In the genomic region with DNA sequence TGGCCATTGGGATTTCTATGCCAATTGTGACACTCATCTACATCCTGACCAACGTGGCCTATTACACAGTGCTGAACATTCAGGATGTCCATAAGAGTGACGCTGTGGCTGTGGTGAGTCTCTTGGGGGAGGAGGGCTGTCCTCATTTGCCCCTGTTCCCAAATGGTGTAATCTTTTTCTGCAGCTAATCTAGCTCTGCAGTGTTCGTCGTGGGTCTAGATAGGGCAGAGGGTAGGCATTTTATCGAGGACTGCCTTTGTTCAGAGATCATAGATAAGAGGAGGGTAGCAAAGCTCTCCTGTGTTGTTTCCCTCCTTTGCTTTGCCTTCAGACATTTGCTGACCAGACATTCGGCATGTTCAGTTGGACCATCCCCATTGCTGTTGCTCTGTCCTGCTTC, we compare ENCODE assay signal across 20 mouse cellular contexts. TPM values are rescaled to one million over a fixed set of nuclear protein-coding genes. Genes with fewer than 3 reads are reported as not detected.
"Had no signal": no experiment of that assay in that cellular context is flagged by ENCODE, and none has a peak within 500 bp of the region (broad histone marks: within the 10 kb centered on the region; RNA-seq: fewer than 3 reads in every experiment).

No protein-coding gene starts in this region.

- H3K4me3 ChIP-seq: layer of hippocampus, adult 2 months; limb, embryonic 12.5 days; liver, embryonic 13.5 days; lung, embryonic 15.5 days; midbrain, embryonic 10.5 days; myocyte; neural tube, embryonic 15.5 days; stomach, embryonic 15.5 days had no signal

- H3K27ac ChIP-seq: layer of hippocampus, adult 2 months; limb, embryonic 12.5 days; liver, embryonic 13.5 days; lung, embryonic 15.5 days; macrophage; midbrain, embryonic 10.5 days; neural tube, embryonic 15.5 days; stomach, embryonic 15.5 days had no signal

- H3K4me1 ChIP-seq: limb, embryonic 12.5 days; lung, embryonic 15.5 days; midbrain, embryonic 10.5 days; neural tube, embryonic 15.5 days; stomach, embryonic 15.5 days had no signal

- H3K9ac ChIP-seq: limb, embryonic 12.5 days; liver, embryonic 13.5 days; liver, postnatal 0 days; lung, embryonic 15.5 days; neural tube, embryonic 15.5 days; stomach, embryonic 15.5 days had no signal

- ATAC-seq: liver, postnatal 0 days had no signal

- H3K27me3 ChIP-seq: limb, embryonic 12.5 days; lung, embryonic 15.5 days; neural tube, embryonic 15.5 days; stomach, embryonic 15.5 days had no signal

- DNase-seq: kidney, postnatal 10 days; kidney, postnatal 4 days; liver; liver, embryonic 13.5 days; liver, postnatal 0 days; lung, postnatal 14 days; midbrain, embryonic 14.5 days; right cerebral cortex, adult 18-20 months; right cerebral cortex, postnatal 4 days; spleen, adult 18-20 months; thymus, adult 2 months; thymus, postnatal 36 days had no signal

- H3K9me3 ChIP-seq: limb, embryonic 12.5 days; liver, embryonic 13.5 days; lung, embryonic 15.5 days; midbrain, embryonic 10.5 days; neural tube, embryonic 15.5 days; stomach, embryonic 15.5 days had no signal

RNA-seq across cellular contexts. Expression of gene Esrp2, which starts 56.4 kb away (rescaled TPM):
- polyA plus RNA-seq: macrophage had no signal
